ENCODE assay signal across 20 mouse cellular contexts in the genomic region with DNA sequence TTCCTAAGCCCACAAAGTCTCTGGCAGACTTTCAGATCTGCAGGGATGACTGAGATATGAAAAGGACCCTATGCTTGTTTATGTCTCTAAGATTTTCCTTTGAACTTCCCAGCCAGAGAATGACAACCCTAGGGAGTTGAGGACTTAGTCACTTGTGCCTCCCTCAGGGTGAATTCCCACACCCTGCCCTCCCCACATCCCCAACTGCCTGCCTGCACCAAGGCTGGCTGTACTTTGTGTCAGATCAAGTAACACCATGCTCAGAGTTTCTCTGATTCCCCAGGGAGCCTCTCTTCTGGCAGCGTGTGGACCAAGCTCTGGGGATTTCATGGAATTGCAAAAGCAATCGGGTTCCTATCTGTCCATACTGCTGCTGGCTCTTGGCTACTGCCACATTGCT.
DNase-seq lines count a peak whose midpoint lies in the region; ATAC-seq lines count a peak whose summit lies in the region.
"Had no signal": no experiment of that assay in that cellular context is flagged by ENCODE, and none has a peak within 500 bp of the region (broad histone marks: within the 10 kb centered on the region; RNA-seq: fewer than 3 reads in every experiment).

No protein-coding gene starts in this region.

- no peak for ATAC-seq in activated CD4-positive, CD25-positive, alpha-beta regulatory T cell, adult 4 months
- ATAC-seq: forebrain, postnatal 0 days; inflammation-experienced regulatory T-cells, adult 6 months had no signal

- DNase-seq in adrenal gland, postnatal 14 days = peak; percentile 39
- no peak for DNase-seq in adrenal gland, postnatal 4 days (ENCODE audit: low spot score in 2 of 2)
- DNase-seq in gastrocnemius, postnatal 25 days = peak; percentile 6
- no peak for DNase-seq in gastrocnemius, adult 8-10 months (ENCODE audit: low spot score in 2 of 2)
- DNase-seq in 3134 (ENCODE audit: extremely low read depth, insufficient read length, low spot score) = peak; percentile 3
- peak; percentile 15 for DNase-seq in adipocyte (ENCODE audit: low spot score)
- no peak for DNase-seq in right cerebral cortex, adult 18-20 months
- DNase-seq: cerebellum, adult 2 months; cerebellum, postnatal 36 days; forebrain, postnatal 0 days; heart, postnatal 14 days; kidney, adult 9 months; kidney, postnatal 36 days; layer of hippocampus, adult 9-11 months; left cerebral cortex, postnatal 4 days; liver; spleen, adult 18-20 months; thymus, adult 18-20 months had no signal

Comparison
In these comparisons a context has a peak if more than half of its experiments do, and no peak if none do; other contexts are left out.
1. DNase-seq: peak in adrenal gland, postnatal 14 days (single experiment), gastrocnemius, postnatal 25 days (single experiment), 3134 (single experiment) and adipocyte (single experiment); none in adrenal gland, postnatal 4 days (0 of 2), gastrocnemius, adult 8-10 months (0 of 2) and right cerebral cortex, adult 18-20 months (single experiment).